Comparison of ENCODE assay signal across 12 mouse cellular contexts in the genomic region with DNA sequence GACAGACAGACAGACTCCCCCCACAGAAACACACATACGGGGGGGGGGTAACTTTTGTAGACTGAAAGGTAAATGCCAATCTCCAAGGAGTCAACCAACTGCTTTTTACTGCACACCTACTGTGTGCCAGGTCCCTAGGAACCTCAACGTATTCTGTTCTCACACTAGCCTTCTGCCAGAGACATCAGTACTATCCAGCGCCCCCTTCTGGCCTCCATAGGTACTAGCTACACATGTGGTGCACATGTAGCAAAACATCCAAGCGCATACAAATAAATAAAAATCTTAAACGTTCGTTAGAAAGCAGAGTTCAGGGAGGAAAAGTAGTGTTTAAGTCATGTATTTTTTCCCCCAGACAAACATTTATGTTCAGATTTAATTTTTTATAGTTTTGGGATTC.
DNase-seq lines count a peak whose midpoint lies in the region; ATAC-seq and TF ChIP-seq lines count a peak whose summit lies in the region.
"Had no signal": no experiment of that assay in that cellular context is flagged by ENCODE, and none has a peak within 500 bp of the region (broad histone marks: within the 10 kb centered on the region; RNA-seq: fewer than 3 reads in every experiment).

No protein-coding gene starts in this region.

- ATAC-seq in cerebellum, adult (ENCODE audit: insufficient number of reproducible peaks, low FRiP score, low TSS enrichment) = no peak
- no peak for ATAC-seq in kidney, postnatal 0 days (replicated peaks; ENCODE audit: low FRiP score, low read depth)
- no peak for ATAC-seq in kidney, embryonic 15.5 days (replicated peaks; ENCODE audit: low FRiP score)
- ATAC-seq: inflammation-experienced regulatory T-cells, adult 6 months had no signal

- no peaks in the 10 kb centered on the region for H3K36me3 ChIP-seq in kidney, postnatal 0 days (ENCODE audit: insufficient read depth, low read length)
- no peaks in the 10 kb centered on the region for H3K36me3 ChIP-seq in kidney, embryonic 15.5 days
- H3K36me3 ChIP-seq: embryonic facial prominence, embryonic 12.5 days had no signal

- no peaks in the 10 kb centered on the region for H3K27me3 ChIP-seq in cerebellum, adult 2 months (ENCODE audit: control insufficient read depth, insufficient read depth, low read length)
- H3K27me3 ChIP-seq in kidney, postnatal 0 days (ENCODE audit: insufficient read depth, low read length) = no peaks in the 10 kb centered on the region
- 0 out of 2 replicates have a peak, but pooled peaks cover 6% of the 10 kb centered on the region for H3K27me3 ChIP-seq in kidney, embryonic 15.5 days

- H3K27ac ChIP-seq in cerebellum, adult 2 months (ENCODE audit: insufficient read depth, low read length) = no peak overlapping the region
- H3K27ac ChIP-seq in kidney, postnatal 0 days = no peak overlapping the region
- no peak overlapping the region for H3K27ac ChIP-seq in kidney, embryonic 15.5 days
- H3K27ac ChIP-seq: embryonic facial prominence, embryonic 12.5 days had no signal

- no peak overlapping the region for H3K4me2 ChIP-seq in kidney, postnatal 0 days (ENCODE audit: low read length)
- no peak overlapping the region for H3K4me2 ChIP-seq in kidney, embryonic 15.5 days
- H3K4me2 ChIP-seq: embryonic facial prominence, embryonic 12.5 days had no signal

- H3K4me1 ChIP-seq in cerebellum, adult 2 months (ENCODE audit: control insufficient read depth, insufficient read depth, low read length) = no peaks in the 10 kb centered on the region; the same call in 1 of the 2 replicates
- no peaks in the 10 kb centered on the region for H3K4me1 ChIP-seq in kidney, postnatal 0 days (replicated peaks; ENCODE audit: insufficient read depth, low read length)
- H3K4me1 ChIP-seq in kidney, embryonic 15.5 days = peaks cover 20% of the 10 kb centered on the region
- H3K4me1 ChIP-seq: embryonic facial prominence, embryonic 12.5 days had no signal

- 61% methylated on average over 6 of the region's 6 CpGs for WGBS in cerebellum, adult 2 months
- 62% methylated on average over 6 of the region's 6 CpGs for WGBS in kidney, postnatal 0 days
- WGBS in kidney, embryonic 15.5 days = 60% methylated on average over 6 of the region's 6 CpGs

- no peak for DNase-seq in cerebellum, adult 2 months
- DNase-seq in kidney, postnatal 0 days (ENCODE audit: low spot score) = no peak
- peak; percentile 54 for DNase-seq in thymus, postnatal 4 days
- no peak for DNase-seq in thymus, adult 18-20 months
- DNase-seq in urinary bladder, adult 18-20 months (ENCODE audit: low spot score in 2 of 2) = no peak
- DNase-seq in spleen, postnatal 36 days (ENCODE audit: low spot score in 2 of 2) = no peak
- DNase-seq: gastrocnemius, postnatal 25 days; right cerebral cortex, adult 18-20 months had no signal

- no peaks in the 10 kb centered on the region for H3K9me3 ChIP-seq in kidney, postnatal 0 days (replicated peaks; ENCODE audit: low read length)
- H3K9me3 ChIP-seq in kidney, embryonic 15.5 days (replicated peaks) = no peaks in the 10 kb centered on the region
- H3K9me3 ChIP-seq: embryonic facial prominence, embryonic 12.5 days had no signal

- no peak overlapping the region for H3K4me3 ChIP-seq in cerebellum, adult 2 months (replicated peaks; ENCODE audit: insufficient read depth, low read depth, low read length)
- H3K4me3 ChIP-seq in kidney, postnatal 0 days (replicated peaks; ENCODE audit: low read depth, low read length) = no peak overlapping the region
- H3K4me3 ChIP-seq in kidney, embryonic 15.5 days (replicated peaks) = no peak overlapping the region
- H3K4me3 ChIP-seq: embryonic facial prominence, embryonic 12.5 days had no signal

- peak; percentile 18; the same call in 1 of the 2 replicates for TF ChIP-seq CTCF in cerebellum, adult 2 months (IDR thresholded peaks at IDR 0.05; ENCODE audit: borderline replicate concordance, insufficient read depth, low read depth, low read length)
- peak; percentile 54 for TF ChIP-seq CTCF in kidney, postnatal 0 days (IDR thresholded peaks at IDR 0.05; ENCODE audit: low read depth)

- H3K9ac ChIP-seq in kidney, postnatal 0 days (ENCODE audit: low read depth, low read length) = no peak overlapping the region
- H3K9ac ChIP-seq in kidney, embryonic 15.5 days = no peak overlapping the region
- H3K9ac ChIP-seq: embryonic facial prominence, embryonic 12.5 days had no signal

- no peak for TF ChIP-seq POLR2A in cerebellum, adult 2 months (IDR thresholded peaks at IDR 0.05; ENCODE audit: borderline replicate concordance, insufficient read depth, low read length)
